Mouse (Mus musculus) heart, adult 2 months (tissue): ENCODE results near the gene Nos1.

Experiments used
- CTCF ChIP-seq: fragments of 200-600 bp; IDR thresholded peaks from 2 replicates; pipeline ENCODE4 v1.8.1; 2022; ENCODE audit warnings: antibody characterized with exemption, mild to moderate bottlenecking, moderate library complexity
- EP300 ChIP-seq: fragments of 200-500 bp; IDR thresholded peaks from 2 replicates; pipeline ENCODE4 v1.6.1; 2011; ENCODE audit warnings: low read depth, low read length, control low read depth; ENCODE audit not compliant: insufficient read depth
- POLR2A ChIP-seq: fragments of 200-500 bp; IDR thresholded peaks from 2 replicates; pipeline ENCODE4 v1.6.1; 2011; ENCODE audit warnings: mild to moderate bottlenecking, low read depth, low read length, control low read depth; ENCODE audit not compliant: insufficient read depth

DNA sequence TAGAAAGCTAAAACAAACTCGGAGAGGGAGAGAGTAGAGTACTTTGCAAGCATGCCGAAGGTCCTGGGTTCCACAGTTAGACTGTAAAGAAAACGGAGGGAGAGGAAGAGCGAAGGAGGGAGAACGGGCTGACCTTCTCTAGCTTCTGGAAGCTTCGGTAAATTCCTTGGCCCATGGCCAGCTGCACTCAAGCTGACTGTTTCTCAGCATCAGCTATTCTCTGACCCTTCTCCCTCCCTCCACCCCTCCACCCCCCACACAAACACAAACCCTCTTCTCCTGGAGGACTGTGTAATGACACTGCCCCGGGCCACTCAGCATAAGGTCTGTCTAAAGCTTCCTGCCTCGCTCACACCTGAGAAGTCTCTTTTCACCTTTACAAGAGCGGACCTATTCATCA is 183.9 kb downstream of the Nos1 start:
- TF ChIP-seq CTCF (no peak), EP300 (no peak), POLR2A (no peak)
